Mouse (Mus musculus): Measurements from ENCODE around the gene Prdx5. TPM values are rescaled to one million over a fixed set of nuclear protein-coding genes. Genes with fewer than 3 reads are reported as not detected.

Gene Prdx5
- polyA plus RNA-seq, 1 experiment: 180 TPM

DNA sequence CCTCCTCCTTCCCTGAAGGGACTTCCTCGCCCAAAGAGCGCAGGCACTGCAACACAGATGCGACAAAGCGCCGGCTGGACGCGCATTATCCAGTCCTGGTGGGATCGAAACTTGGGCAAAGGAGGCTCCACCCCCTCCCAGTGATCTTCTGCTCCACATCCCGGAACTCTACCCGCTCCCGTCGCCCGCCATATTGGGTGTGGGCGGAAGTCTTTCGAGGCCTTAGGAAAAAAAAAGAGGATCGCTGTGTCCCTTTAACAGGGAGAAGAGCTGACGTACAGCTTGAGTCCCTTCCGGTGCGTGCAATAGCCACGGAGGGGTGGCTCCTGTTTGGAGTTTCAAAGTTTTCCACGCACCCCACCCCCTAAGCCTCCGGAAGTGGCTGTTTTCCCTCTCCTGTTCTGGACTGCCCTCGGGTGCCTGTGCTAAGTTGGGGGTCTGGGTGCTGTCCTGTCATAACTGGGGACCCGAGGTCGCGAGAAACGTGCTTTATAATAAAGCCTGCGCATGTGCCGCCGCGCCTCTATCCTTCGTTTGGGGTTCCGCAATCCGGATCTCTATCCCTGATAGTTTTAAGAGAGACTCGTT, 41.6 kb upstream of the Prdx5 start:
- H3K4me3 ChIP-seq (ENCODE audit: low read depth, low read length): peak overlapping the region; percentile 70
- peaks cover 41% of the 10 kb centered on the region for H3K36me3 ChIP-seq (ENCODE audit: control insufficient read depth, insufficient read depth, low read length)
- TF ChIP-seq CTCF (IDR thresholded peaks at IDR 0.05; ENCODE audit: extremely low read depth, insufficient read length, insufficient replicate concordance, low read depth, low read length) (peak; percentile 17; the same call in 1 of the 2 replicates), POLR2A (IDR thresholded peaks at IDR 0.05; ENCODE audit: low read depth, low read length) (no peak; the same call in none of the 2 replicates)
- no peaks in the 10 kb centered on the region for H3K27me3 ChIP-seq (ENCODE audit: control insufficient read depth, insufficient read depth, low read length)
- 1% methylated on average over 35 of the region's 35 CpGs for WGBS
- peaks cover 50% of the 10 kb centered on the region for H3K4me1 ChIP-seq (ENCODE audit: control insufficient read depth, insufficient read depth, insufficient read length, low read length)
- peak overlapping the region; percentile 94 for H3K27ac ChIP-seq (ENCODE audit: insufficient read depth, low read depth, low read length)

DNA sequence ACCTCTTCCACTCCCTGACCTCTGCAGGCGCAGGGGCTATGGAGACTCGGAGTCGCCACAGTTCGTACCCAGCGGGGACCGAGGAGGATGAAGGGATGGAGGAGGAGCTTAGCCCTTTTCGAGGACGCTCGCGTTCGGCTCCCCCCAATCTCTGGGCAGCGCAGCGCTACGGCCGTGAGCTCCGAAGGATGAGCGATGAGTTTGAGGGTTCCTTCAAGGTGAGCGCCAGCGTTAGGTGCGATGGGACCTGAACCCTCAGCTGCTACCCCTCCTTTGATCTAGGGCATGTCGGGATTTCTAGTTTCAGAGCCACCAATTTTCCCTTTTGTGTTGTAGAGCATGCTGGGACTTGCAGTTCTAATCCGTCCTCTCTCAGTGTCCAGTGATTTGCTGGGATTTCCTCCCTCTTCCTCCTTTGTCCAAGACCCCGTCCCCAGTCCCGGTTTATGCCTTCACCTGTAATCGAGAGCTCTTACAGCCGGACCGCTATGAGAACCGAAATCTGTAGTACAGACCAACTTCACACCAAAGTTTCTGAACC, 40.8 kb upstream of the Prdx5 start:
- H3K4me1 ChIP-seq (ENCODE audit: control insufficient read depth, insufficient read depth, insufficient read length, low read length): peaks cover 47% of the 10 kb centered on the region
- WGBS: 1% methylated on average over 28 of the region's 28 CpGs
- H3K27ac ChIP-seq (ENCODE audit: insufficient read depth, low read depth, low read length): peak overlapping the region; percentile 94
- no peaks in the 10 kb centered on the region for H3K27me3 ChIP-seq (ENCODE audit: control insufficient read depth, insufficient read depth, low read length)
- peak overlapping the region; percentile 70 for H3K4me3 ChIP-seq (ENCODE audit: low read depth, low read length)
- TF ChIP-seq POLR2A (IDR thresholded peaks at IDR 0.05; ENCODE audit: low read depth, low read length): peak; percentile 34; the same call in 1 of the 2 replicates
- TF ChIP-seq CTCF (IDR thresholded peaks at IDR 0.05; ENCODE audit: extremely low read depth, insufficient read length, insufficient replicate concordance, low read depth, low read length): no peak
- peaks cover 33% of the 10 kb centered on the region for H3K36me3 ChIP-seq (ENCODE audit: control insufficient read depth, insufficient read depth, low read length)

DNA sequence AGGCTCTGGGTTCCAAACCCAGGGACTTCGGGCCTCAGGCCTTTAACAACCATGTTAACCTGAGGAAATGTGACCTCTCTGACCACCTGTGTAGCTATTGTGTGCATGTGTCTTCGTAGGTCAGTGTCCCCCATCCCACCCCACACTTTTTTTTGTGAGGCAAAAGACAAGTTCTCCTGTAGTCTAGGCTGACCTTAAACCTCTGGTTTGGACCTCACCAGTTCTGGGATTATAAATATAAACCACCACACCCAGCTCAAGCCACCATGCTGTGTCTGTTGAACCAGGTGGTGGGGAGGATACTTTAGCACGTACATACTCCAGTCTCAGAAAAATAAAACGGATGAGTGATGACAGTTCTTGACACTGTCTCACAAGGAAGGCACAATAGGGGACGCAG, 40.0 kb upstream of the Prdx5 start:
- no peak for TF ChIP-seq POLR2A (IDR thresholded peaks at IDR 0.05; ENCODE audit: low read depth, low read length)
- no peak for TF ChIP-seq CTCF (IDR thresholded peaks at IDR 0.05; ENCODE audit: extremely low read depth, insufficient read length, insufficient replicate concordance, low read depth, low read length)
- WGBS: 46% methylated on average over 5 of the region's 5 CpGs
- Histone ChIP-seq H3K27ac (ENCODE audit: insufficient read depth, low read depth, low read length) (peak overlapping the region; percentile 94), H3K4me1 (ENCODE audit: control insufficient read depth, insufficient read depth, insufficient read length, low read length) (peaks cover 41% of the 10 kb centered on the region), H3K27me3 (ENCODE audit: control insufficient read depth, insufficient read depth, low read length) (no peaks in the 10 kb centered on the region), H3K4me3 (ENCODE audit: low read depth, low read length) (peak overlapping the region; percentile 40), H3K36me3 (ENCODE audit: control insufficient read depth, insufficient read depth, low read length) (peaks cover 26% of the 10 kb centered on the region)

DNA sequence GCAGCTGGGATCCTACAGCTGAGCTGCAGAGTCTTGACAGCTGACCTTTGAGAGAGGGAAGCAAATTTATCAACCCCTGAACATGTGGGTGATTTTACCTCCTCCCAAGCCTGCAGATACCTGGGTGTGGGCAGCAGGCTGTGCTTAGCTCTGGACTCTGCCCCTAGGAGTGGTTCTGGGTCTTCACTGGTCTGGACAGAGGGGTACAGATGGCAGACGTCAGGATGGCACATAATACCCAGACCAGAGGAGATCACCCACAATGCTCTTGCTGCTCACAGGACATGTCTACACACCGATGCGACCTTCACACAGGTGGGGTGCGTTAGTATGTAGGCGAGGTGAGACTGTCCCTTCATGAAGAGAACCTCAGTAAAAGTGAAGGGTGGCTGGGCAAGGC, 39.6 kb upstream of the Prdx5 start:
- TF ChIP-seq CTCF (IDR thresholded peaks at IDR 0.05; ENCODE audit: extremely low read depth, insufficient read length, insufficient replicate concordance, low read depth, low read length) (no peak), POLR2A (IDR thresholded peaks at IDR 0.05; ENCODE audit: low read depth, low read length) (no peak)

DNA sequence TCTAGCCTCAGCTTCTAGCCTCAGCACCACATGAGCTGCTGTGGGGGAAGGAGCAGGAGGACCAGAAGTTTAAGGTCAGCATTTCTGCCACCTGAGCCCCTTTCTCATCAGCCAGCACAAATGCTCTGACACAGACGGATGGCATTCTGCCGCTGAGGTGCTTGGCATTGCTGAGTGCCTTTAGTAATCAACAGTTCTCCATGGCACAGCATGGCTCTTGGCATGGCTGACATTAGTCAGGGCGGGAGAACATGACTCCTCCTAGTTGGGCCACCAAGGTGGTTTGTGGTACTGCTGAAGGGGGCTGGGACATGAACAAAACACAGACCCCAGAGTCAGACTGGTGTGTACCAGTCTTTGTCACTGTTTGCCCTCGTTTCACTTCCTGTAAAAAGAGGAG, 38.3 kb upstream of the Prdx5 start:
- WGBS: 86% methylated on average over 4 of the region's 4 CpGs
- TF ChIP-seq POLR2A (IDR thresholded peaks at IDR 0.05; ENCODE audit: low read depth, low read length) (no peak), CTCF (IDR thresholded peaks at IDR 0.05; ENCODE audit: extremely low read depth, insufficient read length, insufficient replicate concordance, low read depth, low read length) (no peak)
- H3K4me3 ChIP-seq (ENCODE audit: low read depth, low read length): no peak overlapping the region

More for the DNA sequence above, 39.6 kb upstream of the Prdx5 start:
- WGBS: 43% methylated on average over 5 of the region's 5 CpGs
- peaks cover 41% of the 10 kb centered on the region for H3K4me1 ChIP-seq (ENCODE audit: control insufficient read depth, insufficient read depth, insufficient read length, low read length)
- peaks cover 22% of the 10 kb centered on the region for H3K36me3 ChIP-seq (ENCODE audit: control insufficient read depth, insufficient read depth, low read length)
- peak overlapping the region; percentile 94 for H3K27ac ChIP-seq (ENCODE audit: insufficient read depth, low read depth, low read length)
- H3K27me3 ChIP-seq (ENCODE audit: control insufficient read depth, insufficient read depth, low read length): no peaks in the 10 kb centered on the region
- H3K4me3 ChIP-seq (ENCODE audit: low read depth, low read length): peak overlapping the region; percentile 40

DNA sequence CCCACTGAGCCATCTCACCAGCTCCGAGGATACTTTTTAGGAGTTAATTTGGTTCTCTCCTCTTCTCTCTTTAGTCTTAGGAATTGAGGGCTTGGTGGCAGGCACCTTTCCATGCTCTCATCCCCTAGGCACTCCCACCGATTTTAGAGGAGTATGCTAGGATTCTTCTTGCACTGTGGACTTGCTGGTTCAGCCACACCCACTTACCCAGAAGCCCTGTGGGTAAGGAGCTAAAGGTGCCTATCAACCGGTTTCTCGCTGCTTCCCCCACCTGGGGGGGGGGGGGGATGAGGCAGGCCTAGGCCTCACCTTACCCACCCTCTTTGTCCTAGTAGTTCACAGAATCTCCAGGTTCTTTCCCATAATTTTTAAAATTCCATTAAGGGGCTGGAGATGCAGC, 37.8 kb upstream of the Prdx5 start:
- no peak for TF ChIP-seq CTCF (IDR thresholded peaks at IDR 0.05; ENCODE audit: extremely low read depth, insufficient read length, insufficient replicate concordance, low read depth, low read length)
- no peak for TF ChIP-seq POLR2A (IDR thresholded peaks at IDR 0.05; ENCODE audit: low read depth, low read length)
- Histone ChIP-seq H3K4me1 (ENCODE audit: control insufficient read depth, insufficient read depth, insufficient read length, low read length) (peaks cover 32% of the 10 kb centered on the region), H3K36me3 (ENCODE audit: control insufficient read depth, insufficient read depth, low read length) (peaks cover 4% of the 10 kb centered on the region), H3K27ac (ENCODE audit: insufficient read depth, low read depth, low read length) (no peak overlapping the region), H3K4me3 (ENCODE audit: low read depth, low read length) (no peak overlapping the region), H3K27me3 (ENCODE audit: control insufficient read depth, insufficient read depth, low read length) (no peaks in the 10 kb centered on the region)
- WGBS: 58% methylated on average over 4 of the region's 4 CpGs

More for the DNA sequence above, 38.3 kb upstream of the Prdx5 start:
- Histone ChIP-seq H3K4me1 (ENCODE audit: control insufficient read depth, insufficient read depth, insufficient read length, low read length) (peaks cover 33% of the 10 kb centered on the region), H3K27me3 (ENCODE audit: control insufficient read depth, insufficient read depth, low read length) (no peaks in the 10 kb centered on the region), H3K27ac (ENCODE audit: insufficient read depth, low read depth, low read length) (0 out of 2 replicates have a peak overlapping the region, but pooled peaks have one; percentile 53), H3K36me3 (ENCODE audit: control insufficient read depth, insufficient read depth, low read length) (peaks cover 8% of the 10 kb centered on the region)

DNA sequence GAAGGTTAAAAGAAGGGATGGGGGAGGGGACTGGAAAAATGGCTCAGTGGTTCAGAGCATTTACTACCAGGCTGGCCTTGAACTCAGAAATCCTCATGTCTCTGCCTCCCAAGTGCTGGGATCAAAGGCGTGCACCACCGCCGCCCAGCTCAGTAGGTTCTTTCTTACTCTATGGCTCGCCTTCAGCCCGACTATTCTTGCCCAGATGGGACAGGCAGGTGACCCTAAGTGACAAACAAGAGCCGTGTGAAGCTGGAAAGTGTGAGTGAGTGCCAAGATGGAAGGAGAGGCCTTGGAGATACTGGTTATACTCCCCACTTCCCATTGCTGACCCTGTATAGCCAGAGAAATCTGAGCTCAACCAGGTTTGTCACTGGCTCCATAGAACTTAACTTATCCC, 33.8 kb upstream of the Prdx5 start:
- H3K27me3 ChIP-seq (ENCODE audit: control insufficient read depth, insufficient read depth, low read length): no peaks in the 10 kb centered on the region
- peaks cover 20% of the 10 kb centered on the region for H3K4me1 ChIP-seq (ENCODE audit: control insufficient read depth, insufficient read depth, insufficient read length, low read length)
- H3K36me3 ChIP-seq (ENCODE audit: control insufficient read depth, insufficient read depth, low read length): no peaks in the 10 kb centered on the region
- WGBS: 87% methylated on average over 6 of the region's 6 CpGs
- H3K27ac ChIP-seq (ENCODE audit: insufficient read depth, low read depth, low read length): no peak overlapping the region
- H3K4me3 ChIP-seq (ENCODE audit: low read depth, low read length): no peak overlapping the region
- TF ChIP-seq CTCF (IDR thresholded peaks at IDR 0.05; ENCODE audit: extremely low read depth, insufficient read length, insufficient replicate concordance, low read depth, low read length) (no peak), POLR2A (IDR thresholded peaks at IDR 0.05; ENCODE audit: low read depth, low read length) (no peak)

Measured in small intestine, adult 2 months (tissue).